In genomic region chr7:46400346-46400745, GRCm38 (mm10) we compare ENCODE assay signal across 18 mouse cellular contexts. TPM values are rescaled to one million over a fixed set of nuclear protein-coding genes. Genes with fewer than 3 reads are reported as not detected.
DNase-seq lines count a peak whose midpoint lies in the region; ATAC-seq and TF ChIP-seq lines count a peak whose summit lies in the region.
"Had no signal": no experiment of that assay in that cellular context is flagged by ENCODE, and none has a peak within 500 bp of the region (broad histone marks: within the 10 kb centered on the region; RNA-seq: fewer than 3 reads in every experiment).

No protein-coding gene starts in this region.

- peaks cover 49% of the 10 kb centered on the region for H3K27me3 ChIP-seq in hindbrain, embryonic 12.5 days
- peaks cover 40% of the 10 kb centered on the region for H3K27me3 ChIP-seq in hindbrain, embryonic 11.5 days (ENCODE audit: control insufficient read depth, insufficient read depth, low read length)
- no peaks in the 10 kb centered on the region for H3K27me3 ChIP-seq in cerebellum, adult 2 months (ENCODE audit: control insufficient read depth, insufficient read depth, low read length)
- H3K27me3 ChIP-seq in forebrain, embryonic 14.5 days (replicated peaks; ENCODE audit: control insufficient read depth, insufficient read depth, low read length) = peaks cover 30% of the 10 kb centered on the region
- no peaks in the 10 kb centered on the region for H3K27me3 ChIP-seq in midbrain, postnatal 0 days (ENCODE audit: insufficient read depth, low read length)

- no peaks in the 10 kb centered on the region for H3K36me3 ChIP-seq in hindbrain, embryonic 12.5 days
- no peaks in the 10 kb centered on the region for H3K36me3 ChIP-seq in hindbrain, embryonic 11.5 days (ENCODE audit: control insufficient read depth, insufficient read depth, low read length)
- H3K36me3 ChIP-seq in forebrain, embryonic 14.5 days (ENCODE audit: control insufficient read depth, insufficient read depth, low read length) = 0 out of 2 replicates have a peak, but pooled peaks cover 2% of the 10 kb centered on the region
- H3K36me3 ChIP-seq in midbrain, postnatal 0 days (ENCODE audit: insufficient read depth, low read length) = no peaks in the 10 kb centered on the region
- H3K36me3 ChIP-seq: embryonic facial prominence, embryonic 15.5 days; G1E had no signal

- 43% methylated on average over 8 of the region's 8 CpGs for WGBS in hindbrain, embryonic 12.5 days
- 37% methylated on average over 8 of the region's 8 CpGs for WGBS in hindbrain, embryonic 11.5 days
- 7% methylated on average over 8 of the region's 8 CpGs for WGBS in cerebellum, adult 2 months
- WGBS in forebrain, embryonic 14.5 days = 32% methylated on average over 7 of the region's 8 CpGs
- WGBS in midbrain, postnatal 0 days = 18% methylated on average over 8 of the region's 8 CpGs

- ATAC-seq in hindbrain, embryonic 12.5 days (ENCODE audit: low FRiP score) = no peak
- ATAC-seq in hindbrain, embryonic 11.5 days (ENCODE audit: low FRiP score) = no peak
- no peak for ATAC-seq in forebrain, embryonic 14.5 days
- no peak for ATAC-seq in midbrain, postnatal 0 days (ENCODE audit: low FRiP score)

- H3K4me1 ChIP-seq in hindbrain, embryonic 12.5 days = peaks cover 49% of the 10 kb centered on the region
- peaks cover 4% of the 10 kb centered on the region for H3K4me1 ChIP-seq in hindbrain, embryonic 11.5 days (replicated peaks; ENCODE audit: control insufficient read depth, insufficient read depth, low read length)
- peaks cover 20% of the 10 kb centered on the region for H3K4me1 ChIP-seq in cerebellum, adult 2 months (ENCODE audit: control insufficient read depth, insufficient read depth, low read length)
- H3K4me1 ChIP-seq in forebrain, embryonic 14.5 days (ENCODE audit: control insufficient read depth, insufficient read depth, low read length) = peaks cover 16% of the 10 kb centered on the region; the same call in 1 of the 2 replicates
- H3K4me1 ChIP-seq in midbrain, postnatal 0 days (ENCODE audit: insufficient read depth, low read length) = peaks cover 30% of the 10 kb centered on the region

- no peak for DNase-seq in hindbrain, embryonic 11.5 days (ENCODE audit: low spot score)
- peak; percentile 59 to 65 for DNase-seq in cerebellum, adult 2 months
- DNase-seq in forebrain, embryonic 14.5 days (ENCODE audit: low spot score) = no peak
- peak; percentile 60 for DNase-seq in midbrain, postnatal 0 days (ENCODE audit: low spot score)
- no peak for DNase-seq in ovary, postnatal 10 days (ENCODE audit: low spot score)
- no peak for DNase-seq in heart, adult 11 months
- DNase-seq: adrenal gland, postnatal 14 days; heart, adult 2 months; kidney, adult 2 months; lung, postnatal 14 days; right cerebral cortex, adult 18-20 months had no signal

- H3K9ac ChIP-seq in hindbrain, embryonic 12.5 days = no peak overlapping the region
- no peak overlapping the region for H3K9ac ChIP-seq in hindbrain, embryonic 11.5 days (ENCODE audit: low read depth, low read length)
- H3K9ac ChIP-seq in forebrain, embryonic 14.5 days (ENCODE audit: low read length) = peak overlapping the region; percentile 40
- peak overlapping the region; percentile 44 for H3K9ac ChIP-seq in midbrain, postnatal 0 days (replicated peaks; ENCODE audit: low read length, poor library complexity, severe bottlenecking)
- H3K9ac ChIP-seq: embryonic facial prominence, embryonic 15.5 days; liver, embryonic 14.5 days had no signal

- peak overlapping the region; percentile 84 for H3K4me2 ChIP-seq in hindbrain, embryonic 12.5 days (replicated peaks)
- no peak overlapping the region for H3K4me2 ChIP-seq in hindbrain, embryonic 11.5 days (replicated peaks; ENCODE audit: low read depth, low read length)
- peak overlapping the region; percentile 76 for H3K4me2 ChIP-seq in forebrain, embryonic 14.5 days (ENCODE audit: low read length)
- H3K4me2 ChIP-seq in midbrain, postnatal 0 days (ENCODE audit: low read depth, low read length, poor library complexity, severe bottlenecking) = peak overlapping the region; percentile 70
- H3K4me2 ChIP-seq: embryonic facial prominence, embryonic 15.5 days had no signal

- TF ChIP-seq POLR2A in cerebellum, adult 2 months (IDR thresholded peaks at IDR 0.05; ENCODE audit: borderline replicate concordance, insufficient read depth, low read length) = 0 out of 2 replicates have a peak, but pooled peaks have one; percentile 25

- no peak overlapping the region for H3K27ac ChIP-seq in hindbrain, embryonic 12.5 days
- no peak overlapping the region for H3K27ac ChIP-seq in hindbrain, embryonic 11.5 days (ENCODE audit: low read depth, low read length)
- H3K27ac ChIP-seq in cerebellum, adult 2 months (ENCODE audit: insufficient read depth, low read length) = peak overlapping the region; percentile 99
- no peak overlapping the region for H3K27ac ChIP-seq in forebrain, embryonic 14.5 days (ENCODE audit: low read depth, low read length)
- peak overlapping the region; percentile 26; the same call in 1 of the 2 replicates for H3K27ac ChIP-seq in midbrain, postnatal 0 days (ENCODE audit: low read depth, low read length)
- H3K27ac ChIP-seq: embryonic facial prominence, embryonic 15.5 days; heart, adult 2 months; liver, embryonic 14.5 days had no signal

- no peaks in the 10 kb centered on the region; the same call in 1 of the 2 replicates for H3K9me3 ChIP-seq in hindbrain, embryonic 12.5 days (replicated peaks)
- no peaks in the 10 kb centered on the region for H3K9me3 ChIP-seq in hindbrain, embryonic 11.5 days (ENCODE audit: control insufficient read depth, low read length)
- H3K9me3 ChIP-seq in forebrain, embryonic 14.5 days (replicated peaks; ENCODE audit: control insufficient read depth, low read length) = no peaks in the 10 kb centered on the region
- no peaks in the 10 kb centered on the region for H3K9me3 ChIP-seq in midbrain, postnatal 0 days (ENCODE audit: low read length)
- H3K9me3 ChIP-seq: embryonic facial prominence, embryonic 15.5 days had no signal

- no peak for TF ChIP-seq CTCF in cerebellum, adult 2 months (IDR thresholded peaks at IDR 0.05; ENCODE audit: borderline replicate concordance, insufficient read depth, low read depth, low read length)
- TF ChIP-seq CTCF in midbrain, postnatal 0 days (IDR thresholded peaks at IDR 0.05) = no peak

- H3K4me3 ChIP-seq in hindbrain, embryonic 12.5 days = 0 out of 2 replicates have a peak overlapping the region, but pooled peaks have one; percentile 2
- H3K4me3 ChIP-seq in hindbrain, embryonic 11.5 days (ENCODE audit: low read depth, low read length) = no peak overlapping the region
- H3K4me3 ChIP-seq in cerebellum, adult 2 months (replicated peaks; ENCODE audit: insufficient read depth, low read depth, low read length) = peak overlapping the region; percentile 96
- H3K4me3 ChIP-seq in forebrain, embryonic 14.5 days (ENCODE audit: low read depth, low read length) = peak overlapping the region; percentile 24
- peak overlapping the region; percentile 64 for H3K4me3 ChIP-seq in midbrain, postnatal 0 days (ENCODE audit: low read depth, low read length)
- H3K4me3 ChIP-seq: embryonic facial prominence, embryonic 15.5 days; heart, adult 2 months; myocyte had no signal

RNA-seq across cellular contexts. Expression of gene Kcnc1, which starts 4.0 kb away (rescaled TPM):
- polyA plus RNA-seq in hindbrain, embryonic 12.5 days (2016; fragmentation: Nextera tagmentation; extraction: Ambion mirVana) = 8.2 and 9.8 TPM in 2 replicates
- polyA plus RNA-seq in hindbrain, embryonic 11.5 days (2014; fragmentation: Nextera tagmentation; extraction: Ambion mirVana) = 1.7 and 3.1 TPM in 2 replicates
- polyA plus RNA-seq in cerebellum, adult 2 months (2012; rRNA removed) = 325 and 338 TPM in 2 replicates
- polyA plus RNA-seq in forebrain, embryonic 14.5 days (2014; fragmentation: Nextera tagmentation; extraction: Ambion mirVana) = 3.6 and 6.0 TPM in 2 replicates
- total RNA-seq in midbrain, postnatal 0 days (2014; rRNA removed) = 43.8 and 44.9 TPM in 2 replicates
- polyA plus RNA-seq in midbrain, postnatal 0 days (2015; fragmentation: Nextera tagmentation; extraction: Ambion mirVana) = 24.0 and 26.5 TPM in 2 replicates
- polyA plus RNA-seq: G1E had no signal

RNA-seq across cellular contexts. Expression of gene Myod1, which starts 24.1 kb away (rescaled TPM):
- polyA plus RNA-seq in hindbrain, embryonic 12.5 days (2016; fragmentation: Nextera tagmentation; extraction: Ambion mirVana) = 2.6 and 12.1 TPM in 2 replicates
- polyA plus RNA-seq in hindbrain, embryonic 11.5 days (2014; fragmentation: Nextera tagmentation; extraction: Ambion mirVana) = 1.2 and 3.2 TPM in 2 replicates
- 0.08 TPM in 1 of 2 replicates, not detected in the other for polyA plus RNA-seq in cerebellum, adult 2 months (2012; rRNA removed)
- 0.15 TPM in 1 of 2 replicates, not detected in the other for polyA plus RNA-seq in forebrain, embryonic 14.5 days (2014; fragmentation: Nextera tagmentation; extraction: Ambion mirVana)
- 2.8 TPM in 1 of 2 replicates, not detected in the other for total RNA-seq in midbrain, postnatal 0 days (2014; rRNA removed)
- 0.11 and 0.52 TPM in 2 replicates for polyA plus RNA-seq in midbrain, postnatal 0 days (2015; fragmentation: Nextera tagmentation; extraction: Ambion mirVana)
- total RNA-seq: adrenal gland, postnatal 14 days; heart, adult 2 months; heart, postnatal 25 days had no signal
- polyA plus RNA-seq: G1E; heart, adult 2 months; large intestine, adult 2 months had no signal

Comparison
In these comparisons a context has a peak if more than half of its experiments do, and no peak if none do; other contexts are left out.
1. H3K27ac ChIP-seq: peak in cerebellum, adult 2 months (single experiment) and midbrain, postnatal 0 days (single experiment); none in hindbrain, embryonic 12.5 days (single experiment), hindbrain, embryonic 11.5 days (single experiment) and forebrain, embryonic 14.5 days (single experiment).
2. H3K9ac ChIP-seq: peak in forebrain, embryonic 14.5 days (single experiment) and midbrain, postnatal 0 days (single experiment); none in hindbrain, embryonic 12.5 days (single experiment) and hindbrain, embryonic 11.5 days (single experiment).
3. DNase-seq: peak in cerebellum, adult 2 months (2 of 2) and midbrain, postnatal 0 days (single experiment); none in hindbrain, embryonic 11.5 days (single experiment), forebrain, embryonic 14.5 days (single experiment), ovary, postnatal 10 days (single experiment) and heart, adult 11 months (single experiment).
4. RNA of gene Kcnc1, which starts 4.0 kb away (polyA plus RNA-seq): 325 to 338 TPM in cerebellum, adult 2 months; 24.0 to 26.5 TPM in midbrain, postnatal 0 days, 8.2 to 9.8 TPM in hindbrain, embryonic 12.5 days, 3.6 to 6.0 TPM in forebrain, embryonic 14.5 days and 1.7 to 3.1 TPM in hindbrain, embryonic 11.5 days; every median in the first group is over 10 times any median in the second.